Mouse (Mus musculus): Measurements from ENCODE around the gene Spi1.
"Not testable (repeated sequence)": the region's sequence is repeated elsewhere in the genome, so short reads cannot be mapped to it uniquely, and the experiment has no call there.

Spi1 gene

DNA sequence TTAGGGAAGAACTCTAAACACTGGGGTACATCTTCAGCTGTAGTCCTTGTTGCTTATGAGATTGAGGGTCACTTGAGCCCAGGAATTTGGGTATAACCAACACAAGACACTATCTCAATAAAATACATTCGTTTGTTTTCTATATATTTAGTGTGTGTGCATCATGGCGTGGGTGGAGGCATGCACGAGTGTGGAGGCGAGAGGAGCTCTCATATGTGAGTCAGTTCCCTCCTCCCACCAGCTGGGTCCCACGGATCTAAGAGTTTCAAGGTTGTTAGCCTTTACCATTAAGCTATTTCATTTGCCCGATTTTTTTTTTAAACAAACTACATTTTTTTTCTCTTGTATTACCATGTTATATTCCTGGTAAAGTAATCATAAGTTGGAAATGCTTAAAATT is 8.6 kb downstream of the Spi1 start:
- no peak for DNase-seq (ENCODE audit: low read depth, low spot score)

DNA sequence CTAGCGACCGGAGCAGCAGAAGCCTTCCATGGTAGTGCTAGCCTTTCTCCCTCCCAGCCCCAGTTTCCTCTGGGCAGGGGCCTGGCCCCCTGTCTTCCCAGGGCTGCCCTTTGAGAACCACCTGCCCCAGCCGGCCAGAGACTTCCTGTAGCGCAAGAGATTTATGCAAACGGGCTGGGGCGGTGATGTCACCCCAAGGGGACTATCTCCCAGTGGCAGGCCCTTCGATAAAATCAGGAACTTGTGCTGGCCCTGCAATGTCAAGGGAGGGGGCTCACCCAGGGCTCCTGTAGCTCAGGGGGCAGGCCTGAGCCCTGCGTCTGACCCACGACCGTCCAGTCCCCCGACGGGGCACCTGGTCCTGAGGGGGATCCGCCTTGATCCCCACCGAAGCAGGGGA is 14.3 kb downstream of the Spi1 start:
- no peak for DNase-seq (ENCODE audit: low read depth, low spot score)

DNA sequence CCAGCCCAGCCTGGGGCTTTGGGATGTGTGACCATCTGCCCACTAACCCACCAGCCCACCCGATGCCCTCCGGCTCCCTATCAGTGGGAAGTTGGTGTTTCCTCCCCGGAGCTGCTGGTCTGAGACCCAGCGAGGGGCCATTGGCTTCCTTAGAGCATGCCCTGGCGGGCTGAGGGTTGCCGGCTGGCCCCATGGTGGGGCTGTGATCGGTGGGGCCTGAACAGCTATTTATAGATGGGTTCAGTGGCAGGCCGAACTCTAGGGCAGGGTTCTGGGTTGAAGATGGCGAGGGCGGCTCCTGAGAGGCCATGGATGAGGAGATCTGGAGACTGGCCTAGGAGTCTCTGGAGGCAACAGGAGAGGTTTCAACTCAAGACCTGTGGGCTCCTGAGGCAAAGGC is 14.8 kb downstream of the Spi1 start:
- DNase-seq (ENCODE audit: low read depth, low spot score) = no peak

DNA sequence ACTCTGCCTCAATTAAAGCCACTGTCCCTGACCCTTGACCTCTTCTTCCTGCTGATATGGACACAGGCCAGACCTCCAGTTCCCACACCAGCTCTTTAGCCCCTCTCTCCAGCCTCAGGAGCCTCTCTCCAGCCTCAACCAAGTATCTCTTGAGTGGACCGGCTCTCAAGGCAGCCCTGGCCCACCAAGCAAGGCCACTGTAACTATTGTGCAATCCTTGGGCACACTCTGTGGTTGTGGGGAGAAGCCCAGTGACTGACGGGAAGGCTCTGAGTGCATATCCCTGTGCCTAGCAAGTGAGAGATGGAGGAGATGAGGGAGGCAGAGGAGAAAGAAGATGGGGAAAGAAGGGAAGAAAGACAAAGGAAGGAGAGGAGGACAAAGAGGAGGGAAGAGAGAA is 16.0 kb downstream of the Spi1 start:
- no peak for DNase-seq (ENCODE audit: low read depth, low spot score)

DNA sequence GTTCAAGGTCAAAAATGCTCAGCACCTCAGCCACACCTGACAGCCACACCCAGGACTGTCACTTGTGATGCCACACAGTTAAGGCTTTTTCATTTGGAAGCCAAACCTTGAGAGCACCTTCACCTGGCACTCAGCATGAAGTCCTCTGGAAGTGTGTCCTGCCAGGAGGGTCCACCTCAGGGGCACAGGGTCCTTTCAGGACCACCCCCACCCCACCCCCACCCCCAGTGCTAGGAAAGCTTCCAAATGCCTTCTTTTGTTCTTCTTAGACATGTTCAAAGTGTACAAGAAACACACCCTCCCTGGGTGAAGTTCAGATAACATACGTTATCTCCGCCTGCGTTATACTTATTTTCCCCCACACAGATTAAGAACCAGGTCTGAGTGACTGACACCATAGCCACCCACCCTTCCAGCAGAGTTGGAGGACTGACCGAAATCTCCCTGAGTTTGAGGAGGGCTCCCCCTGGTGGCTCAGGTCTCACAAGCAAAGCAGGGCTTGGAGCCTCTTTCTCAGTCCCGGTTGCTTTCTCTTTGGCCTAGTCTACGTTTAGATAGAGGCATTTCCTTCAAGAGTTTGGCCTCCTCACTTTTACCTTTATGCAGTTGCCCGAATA is 19.0 kb downstream of the Spi1 start:
- DNase-seq (ENCODE audit: low read depth, low spot score) = peak; percentile 87

DNA sequence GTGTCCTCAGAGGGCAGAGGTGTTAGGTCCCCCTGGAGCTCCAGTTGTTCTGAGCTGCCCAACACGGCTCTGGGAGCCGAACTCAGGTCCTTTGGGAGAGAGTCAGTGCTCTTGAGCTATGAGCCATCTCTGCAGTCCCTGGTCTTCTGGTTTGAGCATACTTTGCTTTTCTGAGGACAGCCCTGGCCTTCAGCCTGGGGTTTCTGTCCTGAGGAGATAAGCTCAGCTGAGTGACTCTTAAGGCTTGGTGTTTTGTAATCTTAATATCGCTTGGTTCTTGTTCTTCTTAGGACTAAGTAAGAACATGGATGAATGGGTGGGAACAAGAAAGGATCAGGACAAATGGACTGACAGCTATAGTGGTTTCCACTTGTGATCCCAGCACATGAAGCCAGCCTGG is 26.0 kb downstream of the Spi1 start:
- no peak for DNase-seq (ENCODE audit: low read depth, low spot score)

DNA sequence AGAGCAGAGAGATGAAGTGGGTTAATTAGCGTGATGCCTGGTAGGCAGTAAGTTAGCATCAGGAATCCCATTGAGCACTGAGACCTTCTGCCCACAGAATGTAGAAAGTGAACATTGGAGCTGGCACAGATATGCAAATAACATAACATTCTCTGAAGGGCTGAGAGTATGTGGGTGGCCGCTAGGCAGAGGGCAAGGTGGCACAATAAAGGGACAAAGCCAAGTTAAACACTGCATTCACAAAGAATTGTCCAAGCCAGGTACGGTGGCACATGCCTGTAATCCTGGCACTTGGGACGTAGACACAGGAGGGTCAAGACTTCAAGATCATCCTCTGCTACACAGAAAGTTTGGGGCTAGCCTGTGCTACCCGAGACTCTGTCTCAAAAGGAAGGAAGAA is 27.1 kb downstream of the Spi1 start:
- DNase-seq (ENCODE audit: low read depth, low spot score) = no peak

DNA sequence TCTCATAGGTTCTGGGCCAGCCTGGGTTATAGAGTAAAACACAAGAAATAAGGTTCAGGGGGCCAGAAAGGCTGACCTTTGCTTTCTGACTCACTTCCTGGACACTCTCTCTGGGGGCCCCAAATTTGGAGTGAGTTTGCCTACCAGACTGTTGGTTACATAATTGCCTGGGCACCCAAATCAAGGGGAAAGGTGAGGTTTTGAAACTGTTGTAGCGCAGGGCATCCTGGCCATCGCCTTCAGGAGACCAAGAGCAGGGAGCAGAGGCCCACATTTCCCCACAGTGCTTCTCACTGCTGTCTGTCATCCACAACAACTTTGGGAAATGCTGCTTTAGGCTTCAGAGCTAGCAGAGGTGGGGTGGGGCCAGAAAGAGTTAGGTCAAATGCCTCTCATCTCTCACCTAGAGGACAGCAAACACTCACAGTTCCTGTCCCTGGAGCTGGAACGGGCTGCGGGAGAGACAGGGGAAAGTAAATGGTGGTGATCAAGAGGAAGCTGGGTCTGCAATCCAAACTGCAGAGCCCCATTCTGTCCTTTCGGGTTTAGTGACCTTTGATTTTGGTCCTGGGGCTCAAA is 27.7 kb downstream of the Spi1 start:
- no peak for DNase-seq (ENCODE audit: low read depth, low spot score)

DNA sequence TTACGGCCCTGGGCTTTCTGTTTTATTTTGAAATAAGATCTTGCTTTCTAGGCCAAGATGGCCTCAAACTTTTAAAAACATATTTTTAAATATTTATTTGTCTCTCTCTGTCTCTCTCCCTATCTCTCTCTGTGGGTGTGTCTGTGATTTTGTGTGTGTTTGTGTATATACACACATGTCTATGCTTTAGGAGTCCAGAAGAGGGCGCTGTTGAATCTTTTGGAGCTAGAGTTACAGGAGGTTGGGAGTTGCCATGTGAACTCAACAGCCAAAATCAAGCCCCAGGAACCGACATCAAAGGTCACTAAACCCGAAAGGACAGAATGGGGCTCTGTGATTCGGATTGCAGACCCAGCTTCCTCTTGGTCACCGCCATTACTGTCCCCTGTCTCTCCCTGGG is 28.2 kb downstream of the Spi1 start:
- DNase-seq (ENCODE audit: low read depth, low spot score) = no peak

DNA sequence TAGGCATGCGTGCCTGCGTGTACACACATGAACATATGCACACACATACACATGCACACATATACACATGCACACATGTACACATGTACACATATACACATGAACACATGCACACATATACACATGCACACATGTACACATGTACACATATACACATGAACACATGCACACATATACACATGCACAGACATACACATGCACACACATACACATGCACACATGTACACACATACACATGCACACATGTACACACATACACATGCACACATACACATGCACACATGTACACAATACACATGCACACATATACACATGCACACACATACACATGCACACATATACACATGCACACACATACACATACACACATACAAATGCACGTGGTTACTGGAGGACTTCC is 29.6 kb downstream of the Spi1 start:
- not testable (repeated sequence) for DNase-seq (ENCODE audit: low read depth, low spot score)

DNA sequence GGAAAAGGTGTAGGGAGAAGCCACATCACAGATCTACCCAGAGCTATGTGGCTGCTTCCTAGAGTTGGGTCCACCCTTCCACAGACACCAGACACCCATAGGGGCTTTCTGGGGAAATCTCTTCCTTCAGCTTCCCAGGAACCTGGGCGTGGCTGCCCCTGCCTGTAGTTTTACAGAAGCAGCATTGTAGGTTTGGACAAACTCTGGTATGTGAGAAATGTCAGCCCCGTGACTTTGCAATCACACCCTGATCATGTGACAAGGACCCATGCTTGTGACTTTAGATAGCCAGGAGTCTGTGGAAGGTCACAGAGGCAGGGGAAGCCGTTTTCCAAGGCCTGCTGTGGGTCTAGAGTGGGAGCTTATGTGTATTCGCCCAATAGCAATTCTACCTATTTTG is 30.3 kb downstream of the Spi1 start:
- DNase-seq (ENCODE audit: low read depth, low spot score) = no peak

DNA sequence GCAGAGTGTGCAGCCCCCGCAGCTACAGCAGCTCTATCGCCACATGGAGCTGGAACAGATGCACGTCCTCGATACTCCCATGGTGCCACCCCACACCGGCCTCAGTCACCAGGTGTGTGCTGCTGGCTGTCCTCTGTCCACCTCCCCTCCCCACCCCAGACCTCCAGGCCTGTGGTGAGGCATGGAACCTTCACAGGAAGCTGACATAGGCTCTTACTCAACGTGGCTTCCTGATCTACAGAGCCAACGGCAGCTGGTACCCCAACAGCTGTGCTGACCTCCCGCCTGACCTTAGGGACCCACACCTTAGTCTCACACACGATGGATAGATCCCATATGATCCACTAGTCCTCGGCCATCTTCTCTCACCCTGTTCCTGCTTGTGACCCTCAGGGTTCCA is 31.1 kb downstream of the Spi1 start:
- no peak for DNase-seq (ENCODE audit: low read depth, low spot score)

DNA sequence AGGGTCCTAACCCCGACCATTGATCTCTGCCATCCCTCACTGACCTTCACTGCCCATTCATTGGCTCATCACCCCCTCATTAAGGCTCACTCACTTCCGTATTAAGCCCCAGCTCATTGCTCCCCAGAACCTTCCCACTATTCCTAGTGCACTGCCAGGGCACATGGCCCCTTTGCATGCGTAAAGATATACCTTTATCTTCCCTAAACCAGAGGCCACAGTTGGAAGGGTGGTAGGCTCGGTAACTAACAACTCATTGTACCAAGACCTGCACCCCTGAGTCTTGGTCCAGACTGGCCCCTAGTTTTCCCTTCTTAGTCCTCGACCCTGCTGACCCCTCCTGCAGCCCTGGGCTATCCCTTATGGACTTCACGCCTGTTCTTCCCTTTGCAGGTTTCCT is 31.7 kb downstream of the Spi1 start:
- DNase-seq (ENCODE audit: low read depth, low spot score) = no peak

DNA sequence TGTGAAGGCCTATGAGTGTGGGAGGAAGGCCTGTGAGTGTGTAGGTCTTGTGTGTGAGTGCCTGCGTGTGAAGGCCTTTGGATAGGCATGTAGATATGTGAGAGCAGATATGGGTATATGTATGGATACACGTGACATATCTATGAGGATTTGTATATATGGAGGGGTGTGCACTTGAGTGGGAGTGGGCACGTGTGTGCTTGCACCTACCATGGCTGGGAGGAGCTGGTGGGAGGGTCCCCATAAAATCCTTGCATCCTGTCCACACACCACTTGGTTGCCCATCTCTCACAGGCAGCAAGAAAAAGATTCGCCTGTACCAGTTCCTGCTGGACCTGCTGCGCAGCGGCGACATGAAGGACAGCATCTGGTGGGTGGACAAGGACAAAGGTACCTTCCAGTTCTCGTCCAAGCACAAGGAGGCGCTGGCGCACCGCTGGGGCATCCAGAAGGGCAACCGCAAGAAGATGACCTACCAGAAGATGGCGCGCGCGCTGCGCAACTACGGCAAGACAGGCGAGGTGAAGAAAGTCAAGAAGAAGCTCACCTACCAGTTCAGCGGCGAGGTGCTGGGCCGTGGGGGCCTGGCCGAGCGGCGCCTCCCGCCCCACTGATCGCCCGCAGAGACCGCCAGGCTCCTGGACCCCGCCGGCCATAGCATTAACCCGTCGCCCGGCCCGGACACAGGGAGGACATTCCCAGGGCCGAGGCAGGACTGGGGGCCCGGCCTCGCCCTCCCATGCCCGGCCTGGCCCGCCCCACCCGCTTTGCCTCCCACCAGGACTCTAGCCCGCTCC is 32.8 kb downstream of the Spi1 start:
- peak; percentile 92 for DNase-seq (ENCODE audit: low read depth, low spot score)

DNA sequence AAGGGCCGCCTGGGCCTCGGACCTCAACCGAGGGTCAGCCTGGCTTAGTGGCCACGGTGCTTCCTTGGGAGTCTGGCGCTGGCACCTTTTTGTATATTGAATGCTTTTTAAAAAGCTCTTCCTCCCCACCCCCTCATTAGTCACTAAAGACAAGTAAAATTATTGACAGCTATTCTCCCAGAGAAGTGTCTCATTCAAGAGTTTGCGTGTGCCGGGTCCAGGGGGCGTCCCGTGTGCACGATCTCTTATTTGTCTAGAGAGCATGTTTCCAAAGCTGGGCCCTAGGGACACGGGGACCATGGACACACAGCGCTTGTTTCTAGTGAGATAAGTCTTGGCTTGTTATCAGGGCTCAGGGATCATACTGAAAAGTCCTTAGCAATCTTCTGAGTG is 33.4 kb downstream of the Spi1 start:
- no peak for DNase-seq (ENCODE audit: low read depth, low spot score)

DNA sequence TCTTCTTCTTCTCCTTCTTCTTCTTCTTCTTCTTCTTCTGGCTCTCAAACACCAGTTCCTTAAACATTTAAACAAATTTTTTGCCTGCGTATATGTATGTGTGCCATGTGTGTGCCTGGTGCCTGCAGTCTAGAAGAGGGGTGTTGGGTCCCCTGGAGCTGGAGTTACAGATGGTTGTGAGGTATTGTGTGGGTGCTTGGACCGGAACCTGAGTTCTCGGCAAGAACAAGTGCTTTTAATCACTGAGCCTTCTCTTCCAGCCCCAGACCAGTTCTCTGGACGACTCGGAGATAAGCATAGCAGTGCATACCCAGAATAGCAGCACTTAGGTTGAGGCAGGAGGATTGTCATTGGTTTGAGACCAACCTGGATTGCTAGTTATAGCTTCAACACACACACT is 34.7 kb downstream of the Spi1 start:
- no peak for DNase-seq (ENCODE audit: low read depth, low spot score)

DNA sequence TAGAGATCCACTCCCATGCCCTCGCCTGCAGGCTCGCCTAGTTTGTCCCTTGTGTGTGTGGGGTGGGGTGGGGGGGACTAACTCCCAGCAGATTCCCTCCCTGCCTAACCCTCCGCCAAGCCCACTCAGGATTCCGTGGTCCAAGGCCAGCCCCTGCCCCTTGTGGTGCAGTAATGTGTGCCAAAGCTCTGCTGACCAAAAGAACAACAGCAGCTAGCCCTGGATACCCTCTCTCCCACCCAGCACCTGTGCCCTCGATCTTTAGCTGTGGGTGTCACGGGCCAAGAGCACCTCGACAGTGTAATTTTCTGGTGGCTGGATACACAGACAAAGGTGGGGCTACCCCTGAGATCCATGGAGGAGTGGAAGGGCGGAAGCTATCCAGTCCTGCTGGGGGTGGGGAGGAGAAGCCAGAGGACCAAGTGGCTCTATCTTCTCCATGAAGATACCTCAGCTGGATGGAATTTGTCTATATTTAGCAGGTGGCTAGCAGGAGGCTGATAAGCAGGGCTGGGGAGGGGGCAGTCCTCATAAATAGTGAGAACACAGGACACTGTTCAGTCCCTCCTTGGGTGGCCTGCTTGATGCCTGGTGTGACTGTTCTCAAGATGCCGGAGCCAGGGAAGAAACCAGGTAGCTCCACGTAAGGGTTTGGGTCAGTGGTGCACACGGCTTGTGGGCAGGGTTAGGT is 35.5 kb downstream of the Spi1 start, which contains the start of gene Mybpc3:
Gene Mybpc3, plus strand, starts transcription at position 560 of the 691 bp plus-strand sequence.
- DNase-seq (ENCODE audit: low read depth, low spot score) = no peak

DNA sequence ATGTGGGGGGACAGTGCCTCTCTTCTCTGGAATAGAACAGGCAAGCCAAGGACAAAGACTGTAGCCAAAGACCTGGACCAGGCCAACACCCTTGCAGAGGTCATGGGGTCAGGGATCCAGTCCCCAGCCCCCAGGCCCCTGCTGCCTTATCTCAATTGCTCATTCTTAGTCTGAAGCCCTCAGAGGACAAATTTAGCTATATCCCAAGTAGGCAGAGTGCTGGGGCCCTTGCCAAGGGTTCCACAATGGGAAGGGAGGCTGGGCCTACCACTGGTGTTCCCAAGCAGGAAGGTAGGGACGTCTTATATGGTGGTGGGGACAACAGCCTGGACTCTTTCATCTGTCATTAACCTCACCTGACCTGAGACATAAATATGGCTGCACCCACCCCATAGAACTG is 36.5 kb downstream of the Spi1 start:
- DNase-seq (ENCODE audit: low read depth, low spot score) = no peak

DNA sequence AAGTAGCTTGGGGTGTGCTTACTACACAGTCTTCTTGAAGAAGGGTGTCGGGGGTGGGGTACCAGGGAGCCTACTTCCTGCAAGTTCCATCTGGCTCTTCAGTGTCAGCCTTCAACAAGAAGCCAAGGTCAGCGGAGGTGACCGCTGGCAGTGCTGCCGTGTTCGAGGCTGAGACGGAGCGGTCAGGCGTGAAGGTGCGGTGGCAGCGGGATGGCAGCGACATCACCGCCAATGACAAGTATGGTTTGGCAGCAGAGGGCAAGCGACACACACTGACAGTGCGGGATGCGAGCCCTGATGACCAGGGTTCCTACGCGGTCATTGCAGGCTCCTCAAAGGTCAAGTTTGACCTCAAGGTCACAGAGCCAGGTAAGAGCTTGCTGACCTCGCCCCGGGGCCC is 36.9 kb downstream of the Spi1 start:
- DNase-seq (ENCODE audit: low read depth, low spot score) = no peak

DNA sequence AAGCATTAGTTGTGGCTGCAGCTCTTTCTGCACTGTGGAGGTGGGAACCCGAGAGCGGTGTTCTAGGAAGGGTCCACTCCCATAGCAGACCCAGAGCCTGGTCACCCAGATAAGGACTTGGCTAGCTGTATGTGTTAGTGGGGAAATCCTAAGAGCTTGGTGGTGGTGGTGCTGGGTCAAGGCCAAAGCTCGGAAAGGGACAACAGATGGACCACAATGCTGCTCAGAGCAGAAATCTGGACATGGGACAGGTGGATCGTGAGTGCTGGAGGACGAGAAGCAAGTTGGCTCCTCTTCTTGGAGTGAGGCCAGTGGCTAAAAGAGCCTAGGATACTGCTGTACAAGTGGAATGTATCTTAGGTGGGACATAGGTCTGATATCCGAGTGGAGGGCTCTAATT is 37.4 kb downstream of the Spi1 start:
- DNase-seq (ENCODE audit: low read depth, low spot score) = no peak

DNA sequence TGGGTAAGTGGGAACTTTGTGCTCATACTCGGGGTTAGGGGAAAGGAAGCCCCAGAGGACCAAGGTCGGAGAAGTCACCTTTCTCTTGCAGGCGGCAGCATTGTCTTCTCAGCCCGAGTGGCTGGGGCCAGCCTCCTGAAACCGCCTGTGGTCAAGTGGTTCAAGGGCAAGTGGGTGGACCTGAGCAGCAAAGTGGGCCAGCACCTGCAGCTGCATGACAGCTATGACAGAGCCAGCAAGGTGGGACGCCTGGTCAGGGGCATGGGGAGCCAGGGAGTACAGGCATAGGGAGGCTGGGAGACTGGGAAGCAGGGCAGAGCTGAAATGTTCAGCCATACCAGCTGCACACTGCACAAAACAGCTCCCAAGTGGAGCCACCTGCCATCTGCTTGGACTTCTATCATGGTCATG is 38.1 kb downstream of the Spi1 start:
- no peak for DNase-seq (ENCODE audit: low read depth, low spot score)

DNA sequence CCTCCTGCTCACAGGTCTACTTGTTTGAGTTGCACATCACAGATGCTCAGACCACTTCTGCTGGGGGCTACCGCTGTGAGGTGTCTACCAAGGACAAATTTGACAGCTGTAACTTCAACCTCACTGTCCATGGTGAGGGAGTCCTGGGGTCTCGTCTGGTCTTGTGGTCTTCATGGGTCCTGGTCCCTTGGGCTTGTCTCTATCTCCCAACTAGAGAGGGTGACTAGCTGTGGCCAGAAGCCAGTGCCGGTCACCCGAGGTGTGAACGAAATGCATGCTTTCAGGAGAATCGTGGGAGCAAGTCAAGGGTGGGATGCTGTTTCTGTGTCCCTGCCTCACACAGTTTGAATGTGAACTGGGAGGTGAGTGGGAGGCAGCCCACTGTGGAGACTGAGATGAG is 38.8 kb downstream of the Spi1 start:
- DNase-seq (ENCODE audit: low read depth, low spot score) = no peak

DNA sequence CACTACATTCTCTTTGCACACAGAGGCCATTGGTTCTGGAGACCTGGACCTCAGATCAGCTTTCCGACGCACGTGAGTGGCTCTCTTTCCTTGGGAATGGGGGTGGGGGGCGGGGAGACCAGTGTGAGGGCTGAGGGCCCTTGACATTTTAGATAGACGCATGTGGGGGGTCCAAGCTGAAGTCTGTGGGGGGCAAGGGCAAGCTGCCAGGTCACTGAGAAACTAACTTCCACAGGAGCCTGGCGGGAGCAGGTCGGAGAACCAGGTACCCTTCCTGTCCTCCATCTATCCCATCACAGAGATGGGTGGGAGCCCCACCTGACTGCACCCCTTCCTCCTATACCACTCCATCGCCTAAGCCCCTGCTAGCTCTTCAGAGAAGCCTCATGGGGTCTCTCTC is 39.3 kb downstream of the Spi1 start:
- no peak for DNase-seq (ENCODE audit: low read depth, low spot score)

Measured in skeletal muscle tissue, adult 2 months (tissue).